Mouse (Mus musculus): ENCODE data around the gene Trappc6a. TPM values are rescaled to one million over a fixed set of nuclear protein-coding genes. Genes with fewer than 3 reads are reported as not detected.

The Trappc6a gene
- polyA plus RNA-seq, 1 experiment = 54.4 TPM

GRCm38 (mm10) chr7:19557982-19558900 is 50.0 kb downstream of the Trappc6a start:
- Histone ChIP-seq H3K4me1 (ENCODE audit: control insufficient read depth, insufficient read depth, insufficient read length) (peaks cover 14% of the 10 kb centered on the region; the same call in 1 of the 2 replicates), H3K27ac (ENCODE audit: insufficient read depth, low read length) (no peak overlapping the region), H3K4me3 (ENCODE audit: extremely low read depth, insufficient read depth, insufficient read length) (no peak overlapping the region), H3K27me3 (ENCODE audit: control insufficient read depth, insufficient read depth, low read length) (no peaks in the 10 kb centered on the region), H3K36me3 (ENCODE audit: control insufficient read depth, insufficient read depth, low read length) (peaks cover 2% of the 10 kb centered on the region; the same call in 1 of the 2 replicates)
- TF ChIP-seq POLR2A (IDR thresholded peaks at IDR 0.05; ENCODE audit: low read depth, low read length) (no peak), CTCF (IDR thresholded peaks at IDR 0.05; ENCODE audit: extremely low read depth, insufficient read depth, insufficient read length, insufficient replicate concordance) (no peak)
- DNase-seq (ENCODE audit: low read depth in 1 of 2, low spot score in 2 of 2) = no peak
- WGBS = 96% methylated on average over 6 of the region's 6 CpGs

- H3K4me3 ChIP-seq (ENCODE audit: extremely low read depth, insufficient read depth, insufficient read length) = no peak overlapping the region
- no peaks in the 10 kb centered on the region for H3K27me3 ChIP-seq (ENCODE audit: control insufficient read depth, insufficient read depth, low read length)
- H3K4me1 ChIP-seq (ENCODE audit: control insufficient read depth, insufficient read depth, insufficient read length) = peaks cover 14% of the 10 kb centered on the region; the same call in 1 of the 2 replicates
- H3K27ac ChIP-seq (ENCODE audit: insufficient read depth, low read length) = no peak overlapping the region
- TF ChIP-seq CTCF (IDR thresholded peaks at IDR 0.05; ENCODE audit: extremely low read depth, insufficient read depth, insufficient read length, insufficient replicate concordance) (peak; percentile 41; the same call in 1 of the 2 replicates), POLR2A (IDR thresholded peaks at IDR 0.05; ENCODE audit: low read depth, low read length) (no peak)
- no peaks in the 10 kb centered on the region; the same call in 1 of the 2 replicates for H3K36me3 ChIP-seq (ENCODE audit: control insufficient read depth, insufficient read depth, low read length)
- WGBS = 70% methylated on average over 2 of the region's 2 CpGs
- no peak for DNase-seq (ENCODE audit: low read depth in 1 of 2, low spot score in 2 of 2)
These were observed 50.8 kb downstream of the Trappc6a start for GRCm38 (mm10) chr7:19558965-19559364.

GRCm38 (mm10) chr7:19560491-19561260 is 52.5 kb downstream of the Trappc6a start:
- no peak overlapping the region for H3K27ac ChIP-seq (ENCODE audit: insufficient read depth, low read length)
- H3K36me3 ChIP-seq (ENCODE audit: control insufficient read depth, insufficient read depth, low read length) = peaks cover 8% of the 10 kb centered on the region
- DNase-seq (ENCODE audit: low read depth in 1 of 2, low spot score in 2 of 2) = no peak
- H3K4me1 ChIP-seq (ENCODE audit: control insufficient read depth, insufficient read depth, insufficient read length) = peaks cover 14% of the 10 kb centered on the region; the same call in 1 of the 2 replicates
- WGBS = 9% methylated on average over 11 of the region's 11 CpGs
- H3K4me3 ChIP-seq (ENCODE audit: extremely low read depth, insufficient read depth, insufficient read length) = peak overlapping the region; percentile 82
- TF ChIP-seq POLR2A (IDR thresholded peaks at IDR 0.05; ENCODE audit: low read depth, low read length) = no peak
- no peaks in the 10 kb centered on the region for H3K27me3 ChIP-seq (ENCODE audit: control insufficient read depth, insufficient read depth, low read length)

GRCm38 (mm10) chr7:19561431-19561764 is 53.2 kb downstream of the Trappc6a start:
- WGBS = under 1% methylated on average over 11 of the region's 11 CpGs
- Histone ChIP-seq H3K4me3 (ENCODE audit: extremely low read depth, insufficient read depth, insufficient read length) (peak overlapping the region; percentile 82), H3K36me3 (ENCODE audit: control insufficient read depth, insufficient read depth, low read length) (peaks cover 8% of the 10 kb centered on the region), H3K27ac (ENCODE audit: insufficient read depth, low read length) (peak overlapping the region; percentile 90; the same call in 1 of the 2 replicates), H3K27me3 (ENCODE audit: control insufficient read depth, insufficient read depth, low read length) (no peaks in the 10 kb centered on the region), H3K4me1 (ENCODE audit: control insufficient read depth, insufficient read depth, insufficient read length) (peaks cover 14% of the 10 kb centered on the region; the same call in 1 of the 2 replicates)
- DNase-seq (ENCODE audit: low read depth in 1 of 2, low spot score in 2 of 2) = no peak
- TF ChIP-seq POLR2A (IDR thresholded peaks at IDR 0.05; ENCODE audit: low read depth, low read length) = no peak
- no peak for TF ChIP-seq CTCF (IDR thresholded peaks at IDR 0.05; ENCODE audit: extremely low read depth, insufficient read depth, insufficient read length, insufficient replicate concordance)

- H3K4me1 ChIP-seq (ENCODE audit: control insufficient read depth, insufficient read depth, insufficient read length) = peaks cover 14% of the 10 kb centered on the region; the same call in 1 of the 2 replicates
- peak overlapping the region; percentile 82 for H3K4me3 ChIP-seq (ENCODE audit: extremely low read depth, insufficient read depth, insufficient read length)
- peak overlapping the region; percentile 90 for H3K27ac ChIP-seq (ENCODE audit: insufficient read depth, low read length)
- DNase-seq (ENCODE audit: low read depth in 1 of 2, low spot score in 2 of 2) = peak; percentile 81 to 90
- H3K36me3 ChIP-seq (ENCODE audit: control insufficient read depth, insufficient read depth, low read length) = peaks cover 8% of the 10 kb centered on the region
- under 1% methylated on average over 99 of the region's 102 CpGs for WGBS
- TF ChIP-seq POLR2A (IDR thresholded peaks at IDR 0.05; ENCODE audit: low read depth, low read length) (no peak), CTCF (IDR thresholded peaks at IDR 0.05; ENCODE audit: extremely low read depth, insufficient read depth, insufficient read length, insufficient replicate concordance) (no peak)
- no peaks in the 10 kb centered on the region for H3K27me3 ChIP-seq (ENCODE audit: control insufficient read depth, insufficient read depth, low read length)
These were observed 53.8 kb downstream of the Trappc6a start for GRCm38 (mm10) chr7:19561765-19562642.
